Mouse (Mus musculus): ENCODE measurements around the gene Atg16l2.

DNA sequence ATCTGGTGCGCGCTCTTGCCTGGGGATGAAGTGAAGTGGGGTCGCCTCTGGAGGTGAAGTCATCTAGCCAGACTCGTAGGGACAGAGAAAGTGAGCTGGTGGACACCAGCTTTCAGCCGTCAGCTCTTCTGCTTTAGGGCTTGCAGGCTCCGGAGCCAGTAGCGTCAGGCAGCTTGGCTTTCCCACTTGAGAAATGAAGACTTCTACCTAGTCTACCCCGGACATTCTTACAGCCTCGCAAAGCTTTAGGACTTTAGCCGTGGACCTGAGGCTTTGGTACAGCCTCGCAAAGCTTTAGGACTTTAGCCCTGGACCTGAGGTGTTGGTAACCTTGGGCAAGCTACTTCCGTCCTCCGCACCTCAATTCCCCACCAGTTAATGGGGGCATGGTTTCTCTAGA is 46.3 kb upstream of the Atg16l2 start:
- no peak for TF ChIP-seq CTCF (IDR thresholded peaks at IDR 0.05; ENCODE audit: low read depth)
- TF ChIP-seq EP300 (optimal IDR thresholded peaks at IDR 0.05), result no peak
